7 mouse cellular contexts compared by ENCODE assay signal in the genomic region with DNA sequence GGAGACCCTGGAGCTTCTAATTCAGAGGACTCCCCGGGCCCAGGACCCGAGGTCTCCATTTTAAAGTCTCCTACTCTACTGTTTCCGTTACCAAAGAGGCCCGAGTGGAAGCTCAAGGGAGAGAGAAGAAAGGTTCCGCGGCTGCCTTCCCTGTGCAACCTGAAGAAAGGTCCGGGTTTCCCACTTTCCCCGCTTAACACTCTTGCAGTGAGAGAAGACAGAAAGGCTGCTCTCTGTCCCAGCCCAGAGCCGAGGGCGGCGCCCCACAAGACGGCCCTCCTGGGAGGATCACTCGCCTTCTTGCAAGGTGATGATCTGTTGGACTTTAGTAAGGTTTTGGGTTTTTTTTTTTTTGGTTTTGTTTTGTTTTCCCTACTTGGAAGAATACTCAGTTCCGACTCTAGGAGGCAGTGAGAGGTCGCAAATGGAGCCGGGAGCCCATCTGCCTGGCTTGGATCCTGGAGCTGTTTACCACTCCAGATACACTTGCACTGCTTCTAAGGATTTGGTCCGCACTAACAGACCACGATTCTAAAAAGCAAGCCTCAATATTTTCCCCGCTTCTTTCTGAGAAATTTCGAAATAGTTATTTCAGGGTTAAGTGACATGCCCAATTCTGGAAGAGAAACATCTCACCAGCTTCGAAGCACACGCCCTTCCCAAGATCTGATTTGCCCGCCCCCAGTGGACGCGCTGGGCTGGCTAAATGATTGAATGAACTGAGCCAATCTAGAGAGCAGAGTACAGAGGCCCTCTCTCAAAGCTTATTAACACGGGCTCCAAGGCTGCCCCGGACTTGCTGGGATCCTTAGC. TPM values are rescaled to one million over a fixed set of nuclear protein-coding genes. Genes with fewer than 3 reads are reported as not detected.
DNase-seq lines count a peak whose midpoint lies in the region; ATAC-seq lines count a peak whose summit lies in the region.

Gene Tmem242 (minus strand): TSS at position 101 of the 813 bp plus-strand sequence.

- 0 out of 2 replicates have a peak within 1 kb of the TSS, but pooled peaks have one; percentile 63 for H3K27ac ChIP-seq in embryonic facial prominence, embryonic 12.5 days
- 0 out of 2 replicates have a peak within 1 kb of the TSS, but pooled peaks have one; percentile 58 for H3K27ac ChIP-seq in limb, embryonic 11.5 days (replicated peaks; ENCODE audit: low read depth, low read length)
- peak within 1 kb of the TSS; percentile 75 for H3K27ac ChIP-seq in midbrain, embryonic 14.5 days (replicated peaks; ENCODE audit: low read depth, low read length)

- peaks cover 6% of the 10 kb centered on the region; the same call in 1 of the 2 replicates for H3K4me1 ChIP-seq in embryonic facial prominence, embryonic 12.5 days
- H3K4me1 ChIP-seq in limb, embryonic 11.5 days (ENCODE audit: control insufficient read depth, insufficient read depth, low read length) = peaks cover 2% of the 10 kb centered on the region; the same call in 1 of the 2 replicates
- H3K4me1 ChIP-seq in midbrain, embryonic 14.5 days (ENCODE audit: control insufficient read depth, insufficient read depth, low read length) = peaks cover 16% of the 10 kb centered on the region

- H3K27me3 ChIP-seq in embryonic facial prominence, embryonic 12.5 days = no peaks in the 10 kb centered on the region
- no peaks in the 10 kb centered on the region for H3K27me3 ChIP-seq in limb, embryonic 11.5 days (ENCODE audit: control insufficient read depth, insufficient read depth, low read length)
- no peaks in the 10 kb centered on the region for H3K27me3 ChIP-seq in midbrain, embryonic 14.5 days (ENCODE audit: control insufficient read depth, insufficient read depth, low read length)

- H3K4me3 ChIP-seq in embryonic facial prominence, embryonic 12.5 days = peak within 1 kb of the TSS; percentile 48
- H3K4me3 ChIP-seq in limb, embryonic 11.5 days (ENCODE audit: low read depth, low read length) = peak within 1 kb of the TSS; percentile 68
- peak within 1 kb of the TSS; percentile 56 for H3K4me3 ChIP-seq in midbrain, embryonic 14.5 days (replicated peaks; ENCODE audit: low read depth, low read length)

- 1% methylated on average over 27 of the region's 27 CpGs for WGBS in embryonic facial prominence, embryonic 12.5 days
- under 1% methylated on average over 27 of the region's 27 CpGs for WGBS in limb, embryonic 11.5 days
- under 1% methylated on average over 27 of the region's 27 CpGs for WGBS in midbrain, embryonic 14.5 days

- H3K9ac ChIP-seq in embryonic facial prominence, embryonic 12.5 days = peak within 1 kb of the TSS; percentile 71
- peak within 1 kb of the TSS; percentile 79 for H3K9ac ChIP-seq in limb, embryonic 11.5 days (ENCODE audit: low read length)
- peak within 1 kb of the TSS; percentile 74 for H3K9ac ChIP-seq in midbrain, embryonic 14.5 days (replicated peaks; ENCODE audit: low read length)

- peak; percentile 87 for ATAC-seq in embryonic facial prominence, embryonic 12.5 days (ENCODE audit: insufficient number of reproducible peaks, insufficient read depth, low FRiP score, low TSS enrichment)
- ATAC-seq in limb, embryonic 11.5 days (ENCODE audit: insufficient number of reproducible peaks, low FRiP score, low TSS enrichment, low read depth) = peak; percentile 88
- ATAC-seq in midbrain, embryonic 14.5 days (ENCODE audit: low FRiP score, low TSS enrichment) = peak; percentile 90

- peaks cover 3% of the 10 kb centered on the region; the same call in 1 of the 2 replicates for H3K36me3 ChIP-seq in embryonic facial prominence, embryonic 12.5 days
- H3K36me3 ChIP-seq in limb, embryonic 11.5 days (ENCODE audit: control insufficient read depth, insufficient read depth, low read length) = no peaks in the 10 kb centered on the region
- H3K36me3 ChIP-seq in midbrain, embryonic 14.5 days (ENCODE audit: control insufficient read depth, insufficient read depth, low read length) = no peaks in the 10 kb centered on the region; the same call in 1 of the 2 replicates

- H3K9me3 ChIP-seq in embryonic facial prominence, embryonic 12.5 days = no peaks in the 10 kb centered on the region
- no peaks in the 10 kb centered on the region for H3K9me3 ChIP-seq in limb, embryonic 11.5 days (ENCODE audit: control insufficient read depth, low read length)
- no peaks in the 10 kb centered on the region for H3K9me3 ChIP-seq in midbrain, embryonic 14.5 days (ENCODE audit: control insufficient read depth, low read length)

- peak within 1 kb of the TSS; percentile 56 for H3K4me2 ChIP-seq in embryonic facial prominence, embryonic 12.5 days (replicated peaks)
- peak within 1 kb of the TSS; percentile 78 for H3K4me2 ChIP-seq in limb, embryonic 11.5 days (ENCODE audit: low read depth, severe bottlenecking)
- peak within 1 kb of the TSS; percentile 75 for H3K4me2 ChIP-seq in midbrain, embryonic 14.5 days (ENCODE audit: low read length)

- DNase-seq in adrenal gland, postnatal 25 days = peak; percentile 85
- DNase-seq in heart, adult 11 months = peak; percentile 98
- DNase-seq in kidney, adult 18-20 months = peak; percentile 95
- DNase-seq in limb, embryonic 11.5 days (ENCODE audit: low spot score) = peak; percentile 95
- DNase-seq in midbrain, embryonic 14.5 days = peak; percentile 96
- DNase-seq in spleen, adult 18-20 months = peak; percentile 60 to 81

RNA-seq across cellular contexts. Expression of gene Tmem242, which starts in this region (rescaled TPM):
- 90.7 and 118 TPM in 2 replicates for total RNA-seq in adrenal gland, postnatal 25 days (2021)
- 131 and 147 TPM in 2 replicates for polyA plus RNA-seq in embryonic facial prominence, embryonic 12.5 days (2016; fragmentation: Nextera tagmentation; extraction: Ambion mirVana)
- polyA plus RNA-seq in limb, embryonic 11.5 days (2014; fragmentation: Nextera tagmentation; extraction: Ambion mirVana) = 141 and 175 TPM in 2 replicates
- polyA plus RNA-seq in midbrain, embryonic 14.5 days (2014; fragmentation: Nextera tagmentation; extraction: Ambion mirVana) = 110 and 121 TPM in 2 replicates

Comparison
In these comparisons a context has a peak if more than half of its experiments do, and no peak if none do; other contexts are left out.
1. Peak in every context shown above with its lines: DNase-seq, ATAC-seq, H3K4me3 ChIP-seq and H3K27ac ChIP-seq.